Mouse (Mus musculus): ENCODE results near the gene Zfp648. TPM values are rescaled to one million over a fixed set of nuclear protein-coding genes. Genes with fewer than 3 reads are reported as not detected.

The Zfp648 gene
- polyA plus RNA-seq (2015; fragmentation: Nextera tagmentation; extraction: Ambion mirVana), result not detected in 2 replicates

GRCm38 (mm10) chr1:154200955-154201722, at the start of gene Zfp648:
Gene Zfp648 (plus strand): TSS chr1:154201187.

All from spleen, postnatal 0 days (tissue).